Mouse (Mus musculus) intestine, embryonic 14.5 days (tissue): ENCODE measurements around the gene Flot1. TPM values are rescaled to one million over a fixed set of nuclear protein-coding genes. Genes with fewer than 3 reads are reported as not detected.
A peak's percentile ranks its signal among the peaks of the same experiment; 100 is the strongest.

Experiments
- ATAC-seq: fragments of 200-750 bp; cut with Nextera tagmentation; replicated peaks from 2 replicates; pipeline ENCODE4 v1.8.0; 2017; ENCODE audit warnings: low read depth, moderate number of reproducible peaks, moderate TSS enrichment, moderate library complexity; ENCODE audit not compliant: low FRiP score, low TSS enrichment
- DNase-seq: peaks from one replicate; pipeline ENCODE4 v3.0.0-alpha.2; 2018; ENCODE audit warnings: low spot score
- H3K27ac ChIP-seq: fragments of 300-500 bp; sonication (generic); 2 replicates; pipeline ENCODE4 v1.5.1; 2014; ENCODE audit warnings: low read depth, mild to moderate bottlenecking, control low read depth
- H3K27me3 ChIP-seq: fragments of 300-500 bp; sonication (generic); replicated peaks from 2 replicates; pipeline ENCODE4 v1.6.1; 2014; ENCODE audit warnings: low read length, control low read depth; ENCODE audit not compliant: control insufficient read depth, insufficient read depth
- H3K36me3 ChIP-seq: fragments of 300-500 bp; sonication (generic); 2 replicates; pipeline ENCODE4 v1.6.1; 2014; ENCODE audit warnings: low read length, control low read depth; ENCODE audit not compliant: control insufficient read depth, insufficient read depth
- H3K4me1 ChIP-seq: fragments of 300-500 bp; sonication (generic); replicated peaks from 2 replicates; pipeline ENCODE4 v1.6.1; 2014; ENCODE audit warnings: low read length, control low read depth, mixed read lengths; ENCODE audit not compliant: control insufficient read depth, insufficient read depth
- H3K4me2 ChIP-seq: fragments of 300-500 bp; sonication (generic); 2 replicates; pipeline ENCODE4 v1.6.1; 2014; ENCODE audit warnings: low read length
- H3K4me3 ChIP-seq: fragments of 300-500 bp; sonication (generic); 2 replicates; pipeline ENCODE4 v1.5.1; 2014; ENCODE audit warnings: low read depth, low read length, control low read depth, mixed read lengths
- H3K9ac ChIP-seq: fragments of 300-500 bp; sonication (generic); 2 replicates; pipeline ENCODE4 v1.6.1; 2014; ENCODE audit warnings: mild to moderate bottlenecking, low read length
- H3K9me3 ChIP-seq: fragments of 300-500 bp; sonication (generic); 2 replicates; pipeline ENCODE4 v1.6.1; 2016; ENCODE audit warnings: low read length, control low read depth; ENCODE audit not compliant: control insufficient read depth
- WGBS: fragments of 180-500 bp; shearing (Covaris S2); extraction: QIAGEN DNeasy Blood & Tissue Kit; methylation state at CpG from one replicate; pipeline ENCODE4 v1.1.7; 2014; 5-methylcytosine and 5-hydroxymethylcytosine counted together
- polyA plus RNA-seq: library from polyadenylated mRNA; unstranded; fragments of >200 nt; fragmentation: Nextera tagmentation; extraction: Ambion mirVana; gene quantifications from 2 replicates; pipeline ENCODE4 v1.2.1, GENCODE M21; 2014

Flot1 gene
- polyA plus RNA-seq = 42.5 and 48.5 TPM in 2 replicates

DNA sequence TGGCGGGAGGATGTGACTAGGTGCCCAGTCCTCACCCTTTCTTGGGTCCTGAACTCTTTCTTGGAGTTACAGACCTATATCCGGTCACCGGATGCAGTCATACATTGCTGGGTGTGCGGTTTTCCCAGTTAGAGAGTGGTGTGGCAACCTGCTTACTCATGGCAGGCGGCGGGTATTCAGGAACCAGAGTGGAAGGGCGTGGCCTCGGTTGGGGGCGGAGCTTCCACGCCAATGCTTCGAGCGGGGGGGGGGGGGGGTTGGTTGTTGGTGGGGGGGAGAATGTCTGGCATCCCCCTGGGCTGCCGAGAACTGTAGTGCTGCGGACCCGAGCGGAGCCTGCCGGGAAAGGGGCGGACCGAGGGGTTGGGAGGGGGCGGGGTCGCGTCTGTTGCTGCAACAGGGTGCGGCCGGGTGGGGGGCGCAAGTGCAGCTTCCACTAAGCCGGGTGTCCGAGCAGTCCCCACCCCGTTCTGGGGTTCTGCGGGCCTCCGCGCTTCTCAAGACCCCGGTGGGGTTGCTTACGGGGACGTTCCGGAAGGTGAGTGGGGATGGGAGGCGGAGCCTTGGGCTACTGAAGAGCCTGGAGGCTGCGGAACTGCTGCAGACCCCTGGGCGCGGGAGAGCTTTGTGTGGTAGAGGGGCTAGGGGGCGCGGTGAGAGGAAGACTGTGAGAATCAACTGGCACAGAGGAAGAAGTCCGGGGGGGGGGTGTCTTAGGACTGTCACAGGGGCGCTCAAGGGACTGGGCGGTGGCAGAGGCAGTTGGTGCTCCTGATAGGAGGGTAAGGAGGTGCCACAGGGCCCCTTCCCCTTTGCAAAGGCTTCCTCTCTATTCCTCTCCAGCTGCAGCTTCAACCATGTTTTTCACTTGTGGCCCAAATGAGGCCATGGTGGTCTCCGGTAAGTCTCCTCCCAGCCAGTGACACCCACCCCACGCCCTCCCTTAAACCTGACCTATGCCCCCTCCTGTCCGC, at the start of gene Flot1:
Gene Flot1 (plus strand): TSS at position 267 of the 974 bp plus-strand sequence.
- Histone ChIP-seq H3K36me3 (peaks cover 32% of the 10 kb centered on the region), H3K4me1 (peaks cover 11% of the 10 kb centered on the region; the same call in 1 of the 2 replicates), H3K4me2 (peak within 1 kb of the TSS; percentile 98), H3K27me3 (no peaks in the 10 kb centered on the region), H3K9me3 (no peaks in the 10 kb centered on the region), H3K9ac (peak within 1 kb of the TSS; percentile 73), H3K27ac (peak within 1 kb of the TSS; percentile 70), H3K4me3 (peak within 1 kb of the TSS; percentile 65)
- ATAC-seq (peak; percentile 86), DNase-seq (peak; percentile 94)
- under 1% methylated on average over 45 of the region's 47 CpGs for WGBS

DNA sequence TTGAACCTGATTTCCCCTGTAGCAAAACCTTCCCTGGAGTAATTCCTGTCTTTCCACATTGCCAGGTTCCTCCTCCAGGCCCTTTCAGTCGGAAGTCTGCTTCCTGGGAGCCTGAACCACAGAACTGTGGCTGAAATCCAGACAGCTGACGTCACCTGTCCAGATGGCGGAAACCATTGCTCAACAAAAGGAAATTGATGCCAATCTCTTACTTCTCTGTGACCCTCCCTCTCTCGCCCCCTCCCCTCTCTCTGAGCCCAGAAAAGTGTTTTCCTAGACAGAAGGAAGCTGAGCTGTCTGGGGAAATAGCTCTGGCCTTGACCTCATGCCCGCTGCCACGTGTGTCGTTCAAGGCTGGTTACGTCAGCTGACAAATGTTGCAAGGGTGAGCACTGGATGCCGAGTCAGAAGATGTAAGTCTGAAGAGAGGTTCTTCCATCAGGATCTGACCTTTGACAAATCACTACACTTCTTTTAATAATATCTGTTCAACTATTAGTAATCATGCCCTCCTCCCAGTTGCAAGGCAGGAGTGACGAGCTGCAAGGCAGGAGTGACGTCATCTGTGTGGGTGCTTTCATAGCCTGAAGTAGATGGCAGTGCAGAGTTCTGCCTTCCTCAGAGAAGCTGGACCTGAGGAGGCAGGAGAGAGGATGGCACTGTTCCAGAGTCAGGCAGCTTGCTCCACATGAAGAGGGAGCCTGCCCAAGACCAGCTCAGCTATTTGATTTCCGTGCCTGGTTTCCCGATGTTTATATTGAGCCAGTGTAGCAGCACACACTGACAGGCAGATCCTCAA, 46.0 kb upstream of the Flot1 start:
- H3K27ac ChIP-seq = peak overlapping the region; percentile 74
- peaks cover 14% of the 10 kb centered on the region; the same call in 1 of the 2 replicates for H3K4me1 ChIP-seq
- H3K9ac ChIP-seq = no peak overlapping the region
- ATAC-seq (peak; percentile 77; the same call in 1 of the 2 replicates), DNase-seq (peak; percentile 72)
- H3K27me3 ChIP-seq = no peaks in the 10 kb centered on the region
- 30% methylated on average over 13 of the region's 13 CpGs for WGBS
- H3K9me3 ChIP-seq = no peaks in the 10 kb centered on the region
- no peaks in the 10 kb centered on the region for H3K36me3 ChIP-seq
- peak overlapping the region; percentile 23 for H3K4me2 ChIP-seq
- no peak overlapping the region for H3K4me3 ChIP-seq

DNA sequence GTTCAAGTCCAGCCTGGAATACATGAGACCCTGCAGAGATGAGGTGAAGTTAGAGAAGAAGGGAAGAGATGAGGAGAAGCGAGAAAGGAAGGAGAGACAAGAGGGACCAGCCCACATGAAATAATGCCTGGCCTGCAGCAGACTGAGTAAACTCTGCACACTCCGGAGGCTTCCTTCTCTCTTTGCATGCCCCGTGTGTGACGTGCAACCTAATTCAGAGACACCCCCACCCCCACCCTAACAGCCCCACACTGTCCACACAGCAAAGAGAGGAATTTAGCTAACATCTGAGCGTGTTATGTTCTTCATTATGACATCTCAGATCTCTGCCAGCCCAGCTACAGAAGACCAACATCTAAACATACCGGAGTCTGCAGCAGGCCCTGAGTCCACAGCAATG, 44.1 kb upstream of the Flot1 start:
- no peaks in the 10 kb centered on the region for H3K9me3 ChIP-seq
- no peak for DNase-seq
- 42% methylated on average over 6 of the region's 6 CpGs for WGBS
- no peak overlapping the region for H3K4me3 ChIP-seq
- no peak overlapping the region for H3K4me2 ChIP-seq
- no peak for ATAC-seq
- 0 out of 2 replicates have a peak overlapping the region, but pooled peaks have one; percentile 0 for H3K27ac ChIP-seq
- H3K36me3 ChIP-seq = no peaks in the 10 kb centered on the region
- H3K27me3 ChIP-seq = no peaks in the 10 kb centered on the region
- H3K9ac ChIP-seq = no peak overlapping the region
- peaks cover 14% of the 10 kb centered on the region; the same call in 1 of the 2 replicates for H3K4me1 ChIP-seq

DNA sequence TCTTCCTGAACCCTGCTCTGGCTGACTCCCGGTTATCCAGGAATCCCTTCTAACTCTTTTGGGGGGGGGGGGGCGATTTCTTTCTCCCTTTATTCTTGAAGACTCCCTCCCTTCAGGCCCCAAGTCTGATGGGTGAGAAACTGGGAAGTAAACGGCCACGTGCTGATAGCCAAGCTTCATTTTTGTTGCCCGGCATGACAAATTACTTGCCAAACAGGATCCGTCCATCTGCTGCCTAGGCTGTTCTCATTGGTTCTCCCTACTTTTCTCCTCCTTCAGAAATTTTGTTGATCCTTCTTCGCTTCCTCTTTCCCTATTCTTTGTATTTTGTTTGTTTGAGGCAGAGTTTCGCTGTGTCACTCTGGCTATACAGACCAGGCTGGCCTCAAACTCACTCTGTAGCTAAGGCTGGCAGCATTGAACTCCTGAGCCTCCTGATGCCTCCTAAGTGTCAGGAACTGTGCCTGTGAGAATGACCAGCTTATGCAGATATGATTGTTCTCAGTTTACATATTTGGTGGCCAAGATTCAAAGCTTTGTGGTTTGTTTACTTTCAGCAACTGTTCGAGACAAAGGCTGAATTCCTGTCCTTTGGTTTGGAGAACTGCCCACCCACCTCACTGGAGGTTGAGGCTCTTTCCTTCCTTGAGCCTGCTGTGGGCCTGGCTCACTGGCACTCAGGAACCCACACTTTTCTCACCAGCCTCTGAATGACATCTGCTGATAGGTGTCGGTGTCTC, 43.4 kb upstream of the Flot1 start:
- WGBS = 59% methylated on average over 10 of the region's 10 CpGs
- peaks cover 14% of the 10 kb centered on the region; the same call in 1 of the 2 replicates for H3K4me1 ChIP-seq
- H3K9ac ChIP-seq = no peak overlapping the region
- DNase-seq = no peak
- no peak for ATAC-seq
- H3K27ac ChIP-seq = 0 out of 2 replicates have a peak overlapping the region, but pooled peaks have one; percentile 0
- no peaks in the 10 kb centered on the region for H3K36me3 ChIP-seq
- no peak overlapping the region for H3K4me2 ChIP-seq
- H3K27me3 ChIP-seq = no peaks in the 10 kb centered on the region
- H3K9me3 ChIP-seq = no peaks in the 10 kb centered on the region
- no peak overlapping the region for H3K4me3 ChIP-seq

DNA sequence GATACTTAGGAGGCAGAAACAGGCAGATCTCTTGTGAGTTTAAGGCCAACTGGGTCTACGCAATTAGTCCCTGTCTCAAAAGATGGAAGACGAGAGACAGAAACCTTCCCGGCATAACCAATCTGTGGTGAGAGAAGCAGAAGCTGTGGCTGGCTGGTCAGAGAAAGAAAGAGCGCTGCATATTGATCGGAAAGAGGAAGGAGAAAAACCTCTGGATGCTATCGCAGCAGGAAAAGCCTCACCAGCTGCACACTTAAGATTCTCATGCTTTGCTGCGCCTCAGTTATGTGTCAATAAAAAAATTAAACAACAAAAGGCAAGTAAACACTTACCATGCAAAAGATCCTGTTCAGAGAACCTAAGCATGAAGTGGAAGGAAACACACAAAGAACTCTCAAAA, 42.7 kb upstream of the Flot1 start:
- H3K36me3 ChIP-seq = no peaks in the 10 kb centered on the region
- H3K4me3 ChIP-seq = no peak overlapping the region
- H3K27ac ChIP-seq = no peak overlapping the region
- WGBS = 87% methylated on average over 7 of the region's 7 CpGs
- H3K9me3 ChIP-seq = no peaks in the 10 kb centered on the region
- DNase-seq (no peak), ATAC-seq (no peak)
- H3K27me3 ChIP-seq = no peaks in the 10 kb centered on the region
- peaks cover 14% of the 10 kb centered on the region; the same call in 1 of the 2 replicates for H3K4me1 ChIP-seq
- H3K9ac ChIP-seq = no peak overlapping the region
- no peak overlapping the region for H3K4me2 ChIP-seq

DNA sequence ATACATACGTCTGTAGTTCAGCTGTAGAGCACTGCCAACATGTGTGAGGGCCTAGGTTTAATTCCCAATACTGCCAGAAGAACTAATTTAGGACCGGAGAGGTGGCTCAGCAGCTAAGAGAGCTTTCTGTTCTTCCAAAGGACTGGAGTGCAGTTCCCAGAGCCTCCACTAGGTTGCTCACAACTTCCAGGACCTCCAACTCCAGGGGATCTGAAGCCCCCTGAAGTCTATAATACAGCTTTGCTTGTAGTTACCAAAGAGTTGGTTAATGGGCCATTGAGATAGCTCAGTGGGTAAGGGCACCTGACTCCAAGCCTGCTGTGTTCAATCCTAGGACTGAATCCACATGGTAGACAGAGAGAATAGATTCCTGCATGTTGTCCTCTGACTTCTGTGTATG, 40.6 kb upstream of the Flot1 start:
- Histone ChIP-seq H3K27me3 (no peaks in the 10 kb centered on the region), H3K4me3 (no peak overlapping the region), H3K9me3 (no peaks in the 10 kb centered on the region), H3K27ac (no peak overlapping the region), H3K4me1 (peaks cover 6% of the 10 kb centered on the region; the same call in 1 of the 2 replicates), H3K36me3 (no peaks in the 10 kb centered on the region), H3K4me2 (no peak overlapping the region), H3K9ac (no peak overlapping the region)
- DNase-seq (no peak), ATAC-seq (no peak)
- 77% methylated on average over 2 of the region's 2 CpGs for WGBS

DNA sequence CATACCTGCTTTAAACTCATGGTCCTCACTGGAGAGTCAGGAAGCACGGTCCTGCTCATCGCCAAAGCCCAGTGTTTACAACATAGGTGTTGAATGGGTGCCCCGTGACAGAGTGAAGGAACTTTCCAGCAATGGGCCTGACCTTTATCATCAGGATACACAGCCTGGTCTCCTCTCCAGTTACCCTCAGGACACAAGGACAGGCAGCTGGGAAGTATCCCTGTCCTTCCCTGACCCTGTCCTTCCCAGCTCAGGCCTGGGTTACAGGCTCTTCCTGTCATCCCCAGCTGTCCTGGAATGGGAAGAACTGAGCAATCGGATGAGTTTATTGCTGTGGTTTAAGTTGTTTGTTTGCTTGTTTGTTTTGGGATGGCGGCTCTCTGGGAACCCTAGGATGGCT, 40.1 kb upstream of the Flot1 start:
- H3K36me3 ChIP-seq = no peaks in the 10 kb centered on the region
- H3K27me3 ChIP-seq = no peaks in the 10 kb centered on the region
- no peak for DNase-seq
- WGBS = 73% methylated on average over 5 of the region's 5 CpGs
- no peak overlapping the region for H3K4me3 ChIP-seq
- 0 out of 2 replicates have a peak, but pooled peaks cover 3% of the 10 kb centered on the region for H3K4me1 ChIP-seq
- H3K4me2 ChIP-seq = no peak overlapping the region
- ATAC-seq = no peak
- no peaks in the 10 kb centered on the region for H3K9me3 ChIP-seq
- no peak overlapping the region for H3K9ac ChIP-seq
- no peak overlapping the region for H3K27ac ChIP-seq

DNA sequence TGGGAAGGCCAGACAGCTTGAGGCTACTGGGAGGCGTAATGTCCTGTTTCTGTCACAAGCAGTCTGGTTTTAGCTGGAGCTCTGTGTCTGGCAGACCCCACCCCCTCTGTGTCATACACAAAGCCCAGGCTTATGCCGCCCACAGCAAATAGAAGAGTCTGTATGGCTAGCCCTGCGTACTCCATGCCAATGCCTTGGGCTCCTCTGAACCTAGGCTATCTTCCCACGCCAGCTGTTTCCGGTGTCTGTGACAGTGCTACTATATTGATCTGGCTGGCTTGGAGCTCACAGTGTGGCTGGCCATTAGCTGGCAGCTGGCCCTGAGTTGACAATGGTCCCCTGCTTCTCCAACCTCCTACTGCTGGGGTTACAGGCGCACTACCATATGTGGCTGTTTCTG, 39.1 kb upstream of the Flot1 start:
- 65% methylated on average over 6 of the region's 6 CpGs for WGBS

More for the DNA sequence above, 39.1 kb upstream of the Flot1 start:
- H3K4me1 ChIP-seq = 0 out of 2 replicates have a peak, but pooled peaks cover 3% of the 10 kb centered on the region
- H3K9ac ChIP-seq = no peak overlapping the region
- H3K36me3 ChIP-seq = no peaks in the 10 kb centered on the region
- H3K4me2 ChIP-seq = no peak overlapping the region
- H3K27ac ChIP-seq = no peak overlapping the region
- H3K9me3 ChIP-seq = no peaks in the 10 kb centered on the region
- DNase-seq (no peak), ATAC-seq (0 out of 2 replicates have a peak, but pooled peaks have one; percentile 43)
- no peak overlapping the region for H3K4me3 ChIP-seq
- H3K27me3 ChIP-seq = no peaks in the 10 kb centered on the region
